In genomic region chr5:122080930-122081329, GRCm38 (mm10) we compare ENCODE assay signal across 8 mouse cellular contexts. TPM values are rescaled to one million over a fixed set of nuclear protein-coding genes. Genes with fewer than 3 reads are reported as not detected.
DNase-seq lines count a peak whose midpoint lies in the region; ATAC-seq and TF ChIP-seq lines count a peak whose summit lies in the region.

No protein-coding gene starts in this region.

- H3K27me3 ChIP-seq in intestine, embryonic 14.5 days (replicated peaks; ENCODE audit: control insufficient read depth, insufficient read depth, low read length): no peaks in the 10 kb centered on the region
- no peaks in the 10 kb centered on the region for H3K27me3 ChIP-seq in intestine, postnatal 0 days (replicated peaks; ENCODE audit: control insufficient read depth, insufficient read depth, low read length)
- no peaks in the 10 kb centered on the region for H3K27me3 ChIP-seq in cerebellum, adult 2 months (ENCODE audit: control insufficient read depth, insufficient read depth, low read length)
- H3K27me3 ChIP-seq in hindbrain, embryonic 14.5 days (ENCODE audit: control insufficient read depth, insufficient read depth, low read length): no peaks in the 10 kb centered on the region
- no peaks in the 10 kb centered on the region for H3K27me3 ChIP-seq in heart, embryonic 10.5 days (ENCODE audit: insufficient read depth, poor library complexity, severe bottlenecking)

- DNase-seq in intestine, embryonic 14.5 days (ENCODE audit: low spot score): peak; percentile 74
- peak; percentile 83 to 88 for DNase-seq in cerebellum, adult 2 months
- DNase-seq in hindbrain, embryonic 14.5 days (ENCODE audit: low spot score): peak; percentile 74
- DNase-seq in retina, embryonic 14.5 days (ENCODE audit: low spot score): peak; percentile 36
- no peak for DNase-seq in Muller cell, postnatal 12 days (ENCODE audit: inconsistent ontology term)
- DNase-seq in adrenal gland, adult 2 months: no peak
- DNase-seq in heart, embryonic 10.5 days (ENCODE audit: low spot score): no peak

- no peaks in the 10 kb centered on the region for H3K9me3 ChIP-seq in intestine, embryonic 14.5 days (ENCODE audit: control insufficient read depth, low read length)
- H3K9me3 ChIP-seq in intestine, postnatal 0 days (ENCODE audit: control insufficient read depth): no peaks in the 10 kb centered on the region
- no peaks in the 10 kb centered on the region for H3K9me3 ChIP-seq in hindbrain, embryonic 14.5 days (ENCODE audit: control insufficient read depth, low read length)
- H3K9me3 ChIP-seq in heart, embryonic 10.5 days: no peaks in the 10 kb centered on the region

- no peak overlapping the region for H3K4me2 ChIP-seq in intestine, embryonic 14.5 days (ENCODE audit: low read length)
- no peak overlapping the region for H3K4me2 ChIP-seq in intestine, postnatal 0 days (replicated peaks; ENCODE audit: low read depth)
- no peak overlapping the region for H3K4me2 ChIP-seq in hindbrain, embryonic 14.5 days (replicated peaks)

- 46% methylated on average over 11 of the region's 11 CpGs for WGBS in intestine, embryonic 14.5 days
- 52% methylated on average over 11 of the region's 11 CpGs for WGBS in intestine, postnatal 0 days
- WGBS in cerebellum, adult 2 months: 12% methylated on average over 11 of the region's 11 CpGs
- WGBS in hindbrain, embryonic 14.5 days: 42% methylated on average over 11 of the region's 11 CpGs
- WGBS in heart, embryonic 10.5 days: 82% methylated on average over 11 of the region's 11 CpGs

- H3K4me1 ChIP-seq in intestine, embryonic 14.5 days (replicated peaks; ENCODE audit: control insufficient read depth, insufficient read depth, low read length): no peaks in the 10 kb centered on the region
- no peaks in the 10 kb centered on the region for H3K4me1 ChIP-seq in intestine, postnatal 0 days (replicated peaks; ENCODE audit: control insufficient read depth, insufficient read depth, low read length)
- H3K4me1 ChIP-seq in cerebellum, adult 2 months (ENCODE audit: control insufficient read depth, insufficient read depth, low read length): peaks cover 5% of the 10 kb centered on the region; the same call in 1 of the 2 replicates
- H3K4me1 ChIP-seq in hindbrain, embryonic 14.5 days (replicated peaks; ENCODE audit: control insufficient read depth, insufficient read depth, low read length): no peaks in the 10 kb centered on the region
- 0 out of 2 replicates have a peak, but pooled peaks cover 11% of the 10 kb centered on the region for H3K4me1 ChIP-seq in heart, embryonic 10.5 days

- no peak overlapping the region for H3K9ac ChIP-seq in intestine, embryonic 14.5 days (ENCODE audit: low read length)
- no peak overlapping the region for H3K9ac ChIP-seq in intestine, postnatal 0 days (ENCODE audit: low read depth, low read length)
- no peak overlapping the region for H3K9ac ChIP-seq in hindbrain, embryonic 14.5 days

- no peaks in the 10 kb centered on the region for H3K36me3 ChIP-seq in intestine, embryonic 14.5 days (ENCODE audit: control insufficient read depth, insufficient read depth, low read length)
- H3K36me3 ChIP-seq in intestine, postnatal 0 days (ENCODE audit: control insufficient read depth, insufficient read depth): no peaks in the 10 kb centered on the region
- no peaks in the 10 kb centered on the region for H3K36me3 ChIP-seq in hindbrain, embryonic 14.5 days (replicated peaks; ENCODE audit: control insufficient read depth, insufficient read depth)
- H3K36me3 ChIP-seq in heart, embryonic 10.5 days: no peaks in the 10 kb centered on the region

- no peak overlapping the region for H3K27ac ChIP-seq in intestine, embryonic 14.5 days (ENCODE audit: low read depth)
- H3K27ac ChIP-seq in intestine, postnatal 0 days (ENCODE audit: low read depth, low read length): no peak overlapping the region
- no peak overlapping the region for H3K27ac ChIP-seq in cerebellum, adult 2 months (ENCODE audit: insufficient read depth, low read length)
- peak overlapping the region; percentile 6 for H3K27ac ChIP-seq in hindbrain, embryonic 14.5 days
- H3K27ac ChIP-seq in heart, embryonic 10.5 days: no peak overlapping the region

- no peak for TF ChIP-seq CTCF in intestine, postnatal 0 days (IDR thresholded peaks at IDR 0.05; ENCODE audit: low read depth)
- no peak for TF ChIP-seq CTCF in cerebellum, adult 2 months (IDR thresholded peaks at IDR 0.05; ENCODE audit: borderline replicate concordance, insufficient read depth, low read depth, low read length)

- H3K4me3 ChIP-seq in intestine, embryonic 14.5 days (ENCODE audit: low read depth, low read length): no peak overlapping the region
- H3K4me3 ChIP-seq in intestine, postnatal 0 days (ENCODE audit: low read depth, low read length): no peak overlapping the region
- H3K4me3 ChIP-seq in cerebellum, adult 2 months (replicated peaks; ENCODE audit: insufficient read depth, low read depth, low read length): no peak overlapping the region
- H3K4me3 ChIP-seq in hindbrain, embryonic 14.5 days (replicated peaks; ENCODE audit: low read length): no peak overlapping the region
- H3K4me3 ChIP-seq in heart, embryonic 10.5 days: no peak overlapping the region

- ATAC-seq in intestine, embryonic 14.5 days (replicated peaks; ENCODE audit: low FRiP score, low TSS enrichment, low read depth): peak; percentile 40; the same call in 1 of the 2 replicates
- ATAC-seq in intestine, postnatal 0 days: no peak
- ATAC-seq in hindbrain, embryonic 14.5 days (ENCODE audit: low FRiP score): peak; percentile 68; the same call in 1 of the 2 replicates

- TF ChIP-seq POLR2A in cerebellum, adult 2 months (IDR thresholded peaks at IDR 0.05; ENCODE audit: borderline replicate concordance, insufficient read depth, low read length): no peak

RNA-seq across cellular contexts. Expression of gene Myl2, which starts 19.8 kb away (rescaled TPM):
- not detected in 2 replicates for polyA plus RNA-seq in intestine, embryonic 14.5 days (2014; fragmentation: Nextera tagmentation; extraction: Ambion mirVana)
- polyA plus RNA-seq in intestine, postnatal 0 days (2015; fragmentation: Nextera tagmentation; extraction: Ambion mirVana): not detected in 2 replicates
- polyA plus RNA-seq in cerebellum, adult 2 months (2012; rRNA removed): 0.92 and 1.6 TPM in 2 replicates
- 0.80 and 0.86 TPM in 2 replicates for polyA plus RNA-seq in hindbrain, embryonic 14.5 days (2014; fragmentation: Nextera tagmentation; extraction: Ambion mirVana)
- total RNA-seq in adrenal gland, adult 2 months (2021): not detected
- polyA plus RNA-seq in adrenal gland, adult 2 months (2012; rRNA removed): not detected in 2 replicates
- polyA plus RNA-seq in heart, embryonic 10.5 days (2016; fragmentation: Nextera tagmentation; extraction: Ambion mirVana): 3,021 and 6,084 TPM in 2 replicates

RNA-seq across cellular contexts. Expression of gene Cux2, which starts 31.0 kb away (rescaled TPM):
- polyA plus RNA-seq in intestine, embryonic 14.5 days (2014; fragmentation: Nextera tagmentation; extraction: Ambion mirVana): 13.2 and 14.6 TPM in 2 replicates
- 1.5 and 1.9 TPM in 2 replicates for polyA plus RNA-seq in intestine, postnatal 0 days (2015; fragmentation: Nextera tagmentation; extraction: Ambion mirVana)
- 31.9 and 36.7 TPM in 2 replicates for polyA plus RNA-seq in cerebellum, adult 2 months (2012; rRNA removed)
- 25.5 and 28.1 TPM in 2 replicates for polyA plus RNA-seq in hindbrain, embryonic 14.5 days (2014; fragmentation: Nextera tagmentation; extraction: Ambion mirVana)
- 10 to 100 TPM; 14.4 to 22.0 TPM for total RNA-seq in adrenal gland, adult 2 months (2021)
- 32.2 and 37.6 TPM in 2 replicates for polyA plus RNA-seq in adrenal gland, adult 2 months (2012; rRNA removed)
- polyA plus RNA-seq in heart, embryonic 10.5 days (2016; fragmentation: Nextera tagmentation; extraction: Ambion mirVana): 6.6 and 8.0 TPM in 2 replicates

RNA-seq across cellular contexts. Expression of gene Ccdc63, which starts 59.7 kb away (rescaled TPM):
- 0.32 TPM in 1 of 2 replicates, not detected in the other for polyA plus RNA-seq in intestine, embryonic 14.5 days (2014; fragmentation: Nextera tagmentation; extraction: Ambion mirVana)
- not detected in 2 replicates for polyA plus RNA-seq in intestine, postnatal 0 days (2015; fragmentation: Nextera tagmentation; extraction: Ambion mirVana)
- 9.3 and 11.9 TPM in 2 replicates for polyA plus RNA-seq in cerebellum, adult 2 months (2012; rRNA removed)
- polyA plus RNA-seq in hindbrain, embryonic 14.5 days (2014; fragmentation: Nextera tagmentation; extraction: Ambion mirVana): 0.23 TPM in 1 of 2 replicates, not detected in the other
- not detected for total RNA-seq in adrenal gland, adult 2 months (2021)
- not detected in 2 replicates for polyA plus RNA-seq in adrenal gland, adult 2 months (2012; rRNA removed)
- 0.20 and 0.39 TPM in 2 replicates for polyA plus RNA-seq in heart, embryonic 10.5 days (2016; fragmentation: Nextera tagmentation; extraction: Ambion mirVana)

Comparison
In these comparisons a context has a peak if more than half of its experiments do, and no peak if none do; other contexts are left out.
1. DNase-seq: peak in intestine, embryonic 14.5 days (single experiment), cerebellum, adult 2 months (2 of 2), hindbrain, embryonic 14.5 days (single experiment) and retina, embryonic 14.5 days (single experiment); none in Muller cell, postnatal 12 days (single experiment), adrenal gland, adult 2 months (single experiment) and heart, embryonic 10.5 days (single experiment).
2. RNA of gene Myl2, which starts 19.8 kb away (polyA plus RNA-seq): 3,021 to 6,084 TPM in heart, embryonic 10.5 days; 0.92 to 1.6 TPM in cerebellum, adult 2 months, 0.80 to 0.86 TPM in hindbrain, embryonic 14.5 days, not detected in intestine, postnatal 0 days, not detected in intestine, embryonic 14.5 days and not detected in adrenal gland, adult 2 months; every median in the first group is over 1,000 times any median in the second.